Mouse (Mus musculus) lung, embryonic 16.5 days (tissue): ENCODE data around the gene 4930430F08Rik. TPM values are rescaled to one million over a fixed set of nuclear protein-coding genes. Genes with fewer than 3 reads are reported as not detected.
"Not testable (repeated sequence)": the region's sequence is repeated elsewhere in the genome, so short reads cannot be mapped to it uniquely, and the experiment has no call there.

Experiments used
- ATAC-seq: fragments of 200-750 bp; cut with Nextera tagmentation; 2 replicates; pipeline ENCODE4 v1.8.0; 2017; ENCODE audit warnings: low read depth, mild to moderate bottlenecking, moderate library complexity
- H3K27ac ChIP-seq: fragments of 300-500 bp; sonication (generic); 2 replicates; pipeline ENCODE4 v1.5.1; 2014; ENCODE audit warnings: mild to moderate bottlenecking, control low read depth, low read length
- H3K27me3 ChIP-seq: fragments of 300-500 bp; sonication (generic); 2 replicates; pipeline ENCODE4 v1.6.1; 2014; ENCODE audit warnings: low read depth, low read length, mixed read lengths; ENCODE audit not compliant: control insufficient read depth, insufficient read depth
- H3K36me3 ChIP-seq: fragments of 300-500 bp; sonication (generic); 2 replicates; pipeline ENCODE4 v1.6.1; 2014; ENCODE audit warnings: low read length; ENCODE audit not compliant: control insufficient read depth, insufficient read depth
- H3K4me1 ChIP-seq: fragments of 300-500 bp; sonication (generic); replicated peaks from 2 replicates; pipeline ENCODE4 v1.6.1; 2014; ENCODE audit warnings: low read length, mixed read lengths; ENCODE audit not compliant: control insufficient read depth, insufficient read depth
- H3K4me2 ChIP-seq: fragments of 300-500 bp; sonication (generic); 2 replicates; pipeline ENCODE4 v1.6.1; 2014; ENCODE audit warnings: low read depth, low read length, control low read depth
- H3K4me3 ChIP-seq: fragments of 300-500 bp; sonication (generic); 2 replicates; pipeline ENCODE4 v1.5.1; 2014; ENCODE audit warnings: mild to moderate bottlenecking, low read length, control low read depth
- H3K9ac ChIP-seq: fragments of 300-500 bp; sonication (generic); 2 replicates; pipeline ENCODE4 v1.6.1; 2014; ENCODE audit warnings: low read length, control low read depth
- H3K9me3 ChIP-seq: fragments of 300-500 bp; sonication (generic); 2 replicates; pipeline ENCODE4 v1.6.1; 2016; ENCODE audit warnings: low read length; ENCODE audit not compliant: control insufficient read depth
- WGBS: fragments of 180-500 bp; shearing (Covaris S2); extraction: QIAGEN DNeasy Blood & Tissue Kit; methylation state at CpG from one replicate; pipeline ENCODE4 v1.1.7; 2014; 5-methylcytosine and 5-hydroxymethylcytosine counted together
- polyA plus RNA-seq: library from polyadenylated mRNA; unstranded; fragments of >200 nt; fragmentation: Nextera tagmentation; extraction: Ambion mirVana; gene quantifications from 2 replicates; pipeline ENCODE4 v1.2.1, GENCODE M21; 2015

Gene 4930430F08Rik
- polyA plus RNA-seq, 1 experiment from 2014 or later, result 8.8 TPM

- Histone ChIP-seq H3K36me3 (no peaks in the 10 kb centered on the region), H3K27me3 (no peaks in the 10 kb centered on the region), H3K4me2 (peak overlapping the region; percentile 89), H3K4me3 (peak overlapping the region; percentile 90), H3K9me3 (no peaks in the 10 kb centered on the region), H3K4me1 (peaks cover 8% of the 10 kb centered on the region), H3K9ac (peak overlapping the region; percentile 84), H3K27ac (no peak overlapping the region)
- under 1% methylated on average over 31 of the region's 31 CpGs for WGBS
- ATAC-seq, result peak; percentile 99
These were observed 1.3 kb downstream of the 4930430F08Rik start for GRCm38 (mm10) chr10:100588932-100589388.

DNA sequence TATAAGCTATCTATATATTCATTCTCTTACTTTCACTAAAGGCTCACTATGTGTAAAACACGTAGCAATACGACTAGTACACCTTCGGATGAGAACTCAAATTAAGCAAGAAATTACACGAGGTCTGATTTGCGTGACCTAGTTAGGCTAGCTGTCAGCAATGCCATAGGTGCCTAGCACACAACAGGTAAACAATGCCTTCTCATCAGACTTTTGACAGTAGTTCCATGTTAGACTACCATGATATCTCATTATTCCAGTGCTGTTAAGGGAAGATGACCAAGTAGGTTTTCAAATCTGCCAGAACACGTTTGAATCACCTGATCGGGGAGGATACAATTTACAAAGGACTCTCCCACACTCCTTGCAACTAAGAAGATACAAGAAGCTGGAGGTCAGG is 1.7 kb downstream of the 4930430F08Rik start:
- WGBS, result 35% methylated on average over 7 of the region's 7 CpGs
- Histone ChIP-seq H3K4me1 (peaks cover 8% of the 10 kb centered on the region), H3K4me3 (peak overlapping the region; percentile 90), H3K27ac (no peak overlapping the region), H3K9me3 (no peaks in the 10 kb centered on the region), H3K36me3 (no peaks in the 10 kb centered on the region), H3K4me2 (peak overlapping the region; percentile 89), H3K27me3 (no peaks in the 10 kb centered on the region), H3K9ac (peak overlapping the region; percentile 84)
- ATAC-seq, result 0 out of 2 replicates have a peak, but pooled peaks have one; percentile 8

GRCm38 (mm10) chr10:100584178-100584577 is 6.0 kb downstream of the 4930430F08Rik start:
- Histone ChIP-seq H3K4me3 (no peak overlapping the region), H3K27me3 (no peaks in the 10 kb centered on the region), H3K27ac (no peak overlapping the region), H3K9me3 (no peaks in the 10 kb centered on the region), H3K4me1 (peaks cover 8% of the 10 kb centered on the region), H3K9ac (no peak overlapping the region), H3K36me3 (no peaks in the 10 kb centered on the region), H3K4me2 (no peak overlapping the region)
- WGBS, result 71% methylated on average over 3 of the region's 3 CpGs
- no peak for ATAC-seq

GRCm38 (mm10) chr10:100575294-100575693 is 14.9 kb downstream of the 4930430F08Rik start:
- WGBS, result 84% methylated on average over 7 of the region's 7 CpGs
- no peak overlapping the region for H3K4me3 ChIP-seq
- peaks cover 15% of the 10 kb centered on the region for H3K36me3 ChIP-seq
- H3K9me3 ChIP-seq, result no peaks in the 10 kb centered on the region
- no peak for ATAC-seq
- H3K9ac ChIP-seq, result no peak overlapping the region
- H3K4me2 ChIP-seq, result no peak overlapping the region
- H3K4me1 ChIP-seq, result no peaks in the 10 kb centered on the region
- no peaks in the 10 kb centered on the region for H3K27me3 ChIP-seq
- H3K27ac ChIP-seq, result no peak overlapping the region

DNA sequence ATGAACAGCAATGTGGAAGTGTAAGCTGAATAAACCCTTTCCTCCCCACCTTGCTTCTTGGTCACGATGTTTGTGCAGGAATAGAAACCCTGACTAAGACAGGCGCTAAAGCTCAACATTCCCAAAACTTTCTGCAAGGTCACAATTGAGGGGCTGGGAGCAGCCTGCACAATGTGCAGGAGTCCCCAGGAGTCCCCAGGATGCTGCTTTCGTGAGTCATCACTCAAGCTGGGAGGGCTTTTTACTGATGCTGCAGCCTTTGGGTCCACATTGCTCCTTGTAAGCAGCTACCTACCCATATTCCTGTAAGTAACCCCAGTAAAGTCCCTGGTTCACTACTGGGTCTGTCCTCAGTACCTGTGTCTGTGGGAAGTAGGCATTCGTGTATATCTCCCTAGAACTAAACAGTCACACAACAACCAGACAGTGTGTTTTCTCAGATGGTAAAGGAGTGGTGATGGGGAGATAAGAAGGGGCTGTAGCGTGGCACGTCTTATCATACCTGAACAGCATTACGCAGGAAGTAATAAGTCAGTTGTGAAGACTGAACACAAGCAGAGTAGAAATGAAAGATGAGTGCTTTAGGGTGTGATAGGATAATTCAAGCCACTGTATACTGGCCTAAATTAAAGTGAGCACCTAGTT is 15.6 kb downstream of the 4930430F08Rik start:
- Histone ChIP-seq H3K4me3 (no peak overlapping the region), H3K27me3 (no peaks in the 10 kb centered on the region), H3K27ac (no peak overlapping the region), H3K36me3 (peaks cover 15% of the 10 kb centered on the region), H3K9ac (no peak overlapping the region), H3K9me3 (no peaks in the 10 kb centered on the region), H3K4me2 (no peak overlapping the region), H3K4me1 (no peaks in the 10 kb centered on the region)
- WGBS, result 82% methylated on average over 7 of the region's 7 CpGs
- ATAC-seq, result no peak

DNA sequence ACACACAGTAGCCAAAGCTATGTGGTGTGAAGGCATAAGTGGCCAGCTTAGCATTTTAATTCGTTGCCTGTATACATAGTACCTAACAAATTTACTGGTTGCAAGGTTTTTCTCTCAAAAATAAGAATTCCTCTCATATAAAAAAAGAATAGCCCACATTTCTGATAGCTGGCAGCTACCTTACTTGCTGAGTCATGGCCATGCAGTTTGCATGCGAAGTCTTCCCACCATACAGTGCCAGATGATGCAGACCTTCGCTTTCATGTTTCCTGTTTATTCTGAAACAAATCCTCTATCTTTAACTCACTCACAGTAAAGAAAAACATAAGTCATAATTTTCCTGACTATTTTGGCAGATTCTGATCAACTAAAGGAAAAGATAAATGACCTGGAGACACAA is 18.5 kb downstream of the 4930430F08Rik start:
- H3K27ac ChIP-seq, result no peak overlapping the region
- H3K9ac ChIP-seq, result no peak overlapping the region
- no peaks in the 10 kb centered on the region for H3K27me3 ChIP-seq
- no peaks in the 10 kb centered on the region for H3K9me3 ChIP-seq
- no peaks in the 10 kb centered on the region for H3K4me1 ChIP-seq
- no peak for ATAC-seq
- peaks cover 8% of the 10 kb centered on the region for H3K36me3 ChIP-seq
- no peak overlapping the region for H3K4me3 ChIP-seq
- H3K4me2 ChIP-seq, result no peak overlapping the region
- WGBS, result 81% methylated on average over 3 of the region's 3 CpGs

- no peak overlapping the region for H3K4me2 ChIP-seq
- WGBS, result 74% methylated on average over 3 of the region's 3 CpGs
These were observed 26.1 kb downstream of the 4930430F08Rik start for GRCm38 (mm10) chr10:100564112-100564511.

GRCm38 (mm10) chr10:100560194-100560883 is 29.9 kb downstream of the 4930430F08Rik start:
- WGBS, result 88% methylated on average over 3 of the region's 3 CpGs
- H3K4me2 ChIP-seq, H3K27me3 ChIP-seq, ATAC-seq, H3K4me3 ChIP-seq, H3K9me3 ChIP-seq, H3K36me3 ChIP-seq, H3K9ac ChIP-seq, H3K4me1 ChIP-seq, H3K27ac ChIP-seq: not testable (repeated sequence)

More at GRCm38 (mm10) chr10:100564112-100564511, 26.1 kb downstream of the 4930430F08Rik start:
- Histone ChIP-seq H3K4me1 (no peaks in the 10 kb centered on the region), H3K27me3 (no peaks in the 10 kb centered on the region), H3K27ac (no peak overlapping the region), H3K4me3 (no peak overlapping the region), H3K36me3 (peaks cover 5% of the 10 kb centered on the region; the same call in 1 of the 2 replicates), H3K9ac (no peak overlapping the region), H3K9me3 (no peaks in the 10 kb centered on the region)
- ATAC-seq, result no peak

- H3K4me3 ChIP-seq, result no peak overlapping the region
- no peaks in the 10 kb centered on the region for H3K9me3 ChIP-seq
- H3K27me3 ChIP-seq, result no peaks in the 10 kb centered on the region
- no peaks in the 10 kb centered on the region for H3K36me3 ChIP-seq
- no peak for ATAC-seq
- no peak overlapping the region for H3K4me2 ChIP-seq
- H3K4me1 ChIP-seq, result no peaks in the 10 kb centered on the region
- WGBS, result 84% methylated on average over 3 of the region's 3 CpGs
- no peak overlapping the region for H3K27ac ChIP-seq
- no peak overlapping the region for H3K9ac ChIP-seq
These were observed 33.6 kb downstream of the 4930430F08Rik start for GRCm38 (mm10) chr10:100556566-100557175.
